Mouse (Mus musculus) liver, adult (tissue): ENCODE measurements around the gene Rps6ka2.

ENCODE experiments used
- GATA4 ChIP-seq: IDR thresholded peaks from 2 replicates; pipeline ENCODE4 v1.6.1; 2014; ENCODE audit warnings: mild to moderate bottlenecking, low read length; ENCODE audit not compliant: insufficient replicate concordance

The Rps6ka2 gene

DNA sequence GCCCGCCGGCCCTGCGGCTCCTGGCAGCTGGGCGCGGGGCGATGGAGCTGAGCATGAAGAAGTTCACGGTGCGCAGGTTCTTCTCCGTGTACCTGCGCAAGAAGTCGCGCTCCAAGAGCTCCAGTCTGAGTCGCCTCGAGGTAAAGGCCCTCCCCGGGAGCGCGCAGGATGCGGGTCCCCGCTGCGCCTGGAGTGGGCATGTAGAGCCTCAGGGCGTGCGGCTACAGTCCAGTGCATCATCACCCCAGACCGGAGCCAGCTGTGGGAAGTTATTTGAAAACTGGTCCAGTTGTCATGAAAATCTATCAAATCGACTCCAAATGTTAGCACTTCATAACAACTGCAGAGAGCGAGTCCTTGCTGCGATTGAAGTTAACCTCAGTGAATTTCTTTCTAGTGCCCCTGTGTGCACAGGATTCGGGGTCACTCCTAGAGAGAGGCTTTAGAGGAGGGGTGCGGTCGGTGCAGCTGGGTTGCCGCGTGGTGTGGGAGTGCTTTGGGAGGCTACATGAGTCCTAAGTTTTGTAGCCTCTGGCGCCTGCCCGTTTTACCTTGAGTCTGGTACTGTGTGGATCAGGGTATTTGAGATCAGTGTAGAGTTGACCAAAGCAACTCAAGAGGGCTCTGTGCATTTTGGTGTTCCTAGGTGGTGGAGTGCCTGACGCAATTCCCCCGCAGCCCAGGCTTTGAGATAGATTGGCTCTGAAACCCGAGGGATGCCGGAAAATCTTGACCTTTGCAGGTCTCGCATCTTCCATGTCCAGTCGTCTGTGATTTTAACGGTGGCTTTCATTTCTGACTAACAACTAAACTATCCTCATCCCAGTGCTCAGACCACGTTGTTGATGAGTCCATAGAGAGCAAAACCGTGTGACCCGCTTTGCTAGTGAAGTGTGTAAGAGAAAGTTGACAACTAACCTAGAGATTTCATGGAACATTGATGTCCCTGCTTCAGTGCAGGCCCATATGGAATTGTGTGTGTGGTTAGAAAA is 685 bp downstream of the Rps6ka2 start:
- TF ChIP-seq GATA4 = no peak

DNA sequence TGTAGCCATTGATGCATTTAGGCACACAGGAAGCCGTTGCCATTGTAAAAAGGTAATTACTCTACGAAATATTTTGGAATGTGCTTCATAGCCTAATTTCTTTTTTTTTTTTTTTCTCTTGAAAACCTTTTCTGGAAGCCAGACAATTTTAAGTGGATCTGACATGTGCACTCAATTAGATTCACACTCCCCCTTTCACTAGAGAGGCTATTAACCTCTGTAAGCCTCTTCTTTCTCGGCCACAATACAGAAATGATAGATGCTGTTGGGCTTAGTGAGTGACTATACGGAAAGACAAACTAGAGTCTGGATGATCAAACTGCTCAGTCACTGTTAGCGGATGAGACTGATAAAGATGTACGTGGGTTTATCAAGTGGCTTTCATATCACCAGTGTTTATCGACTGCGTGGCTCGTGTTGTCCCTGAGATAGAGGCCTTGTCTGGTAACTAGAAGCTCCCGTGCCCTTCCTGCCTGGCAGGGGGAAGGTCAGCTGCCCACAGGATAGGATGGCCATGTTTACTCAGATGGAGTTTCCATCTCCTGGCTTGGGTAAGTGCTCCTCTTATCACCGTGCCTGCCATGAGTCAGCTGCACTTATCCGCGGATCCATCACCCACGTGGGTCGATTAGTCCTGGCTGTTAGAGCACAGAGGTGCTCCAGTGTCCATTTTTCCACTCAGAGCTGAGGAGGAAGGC is 3.6 kb downstream of the Rps6ka2 start:
- TF ChIP-seq GATA4 = no peak

DNA sequence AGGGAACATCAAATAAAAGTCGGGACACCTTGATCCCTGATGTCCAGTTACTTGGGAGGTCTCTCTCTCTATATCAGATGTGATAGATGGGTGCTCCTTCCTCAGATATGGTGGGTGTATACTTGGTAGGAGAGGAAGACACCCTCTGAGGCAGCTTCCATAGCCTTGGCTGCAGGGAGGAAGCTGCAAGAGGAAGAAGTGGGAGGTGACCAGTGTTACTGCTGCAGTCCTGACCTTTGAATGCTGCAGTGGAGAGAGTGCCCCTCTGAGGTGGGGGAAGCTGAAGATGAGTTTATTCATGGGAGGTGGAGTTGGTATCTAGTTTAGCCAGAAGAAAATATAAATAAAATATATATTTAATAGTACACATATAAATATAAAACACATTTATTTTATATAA is 5.4 kb downstream of the Rps6ka2 start:
- TF ChIP-seq GATA4 = no peak

DNA sequence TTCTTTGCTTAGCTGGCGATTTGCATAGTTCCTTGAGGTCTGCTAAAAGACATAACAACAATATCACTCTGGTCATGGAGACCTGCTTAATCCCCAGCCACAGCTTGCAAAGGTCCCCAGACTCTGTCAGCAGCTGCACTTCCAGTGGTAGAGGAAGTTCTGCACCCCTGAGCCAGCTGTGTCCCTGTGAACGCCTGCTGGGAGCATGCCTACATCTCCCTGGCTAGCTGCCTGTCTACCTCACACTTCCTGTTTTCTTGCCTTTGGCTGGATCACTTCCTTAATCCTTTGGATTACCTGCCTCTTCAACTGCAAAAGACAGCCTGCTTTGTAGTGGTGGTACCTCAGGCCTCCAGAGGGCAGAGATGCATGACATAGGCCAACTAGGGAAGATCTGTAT is 6.5 kb downstream of the Rps6ka2 start:
- TF ChIP-seq GATA4 = no peak

DNA sequence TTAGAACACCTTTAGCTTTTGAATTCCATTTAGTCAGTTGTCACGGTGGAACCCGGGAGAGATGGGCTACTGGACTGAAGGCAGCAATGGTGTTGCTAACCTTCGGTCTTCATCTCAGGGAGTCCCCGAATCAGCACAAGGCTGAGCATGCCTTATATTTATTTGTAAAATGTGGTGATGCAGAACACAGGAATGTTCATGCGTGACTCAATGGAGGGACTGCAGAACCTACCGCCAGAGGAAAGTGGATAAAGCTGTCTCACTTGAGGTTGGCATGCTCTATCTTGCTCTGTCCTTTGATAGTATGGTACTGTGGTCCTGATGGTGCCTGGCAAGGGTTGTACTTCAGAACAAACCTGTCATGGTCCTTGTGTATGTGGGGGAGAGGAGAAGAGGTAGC is 8.3 kb downstream of the Rps6ka2 start:
- TF ChIP-seq GATA4 = no peak

DNA sequence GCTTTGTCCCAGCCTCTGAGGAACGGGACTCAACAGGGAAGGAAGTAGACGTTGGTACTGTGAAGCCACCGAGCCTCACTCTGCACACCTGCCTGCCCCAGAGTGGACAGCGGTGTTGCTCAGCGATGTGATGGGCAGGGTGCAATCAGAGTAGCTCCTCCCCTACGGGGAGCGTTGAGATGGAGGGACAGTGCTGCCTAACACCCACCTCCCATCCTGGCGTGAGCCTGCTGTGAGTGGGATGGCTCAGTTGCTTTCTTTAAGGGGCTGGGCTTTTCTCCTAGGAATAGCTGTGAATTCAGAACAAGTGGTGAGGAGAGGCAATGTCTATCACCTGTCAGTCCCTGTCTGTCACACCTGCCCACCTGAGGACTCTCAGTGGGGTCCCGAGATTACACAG is 12.3 kb downstream of the Rps6ka2 start:
- TF ChIP-seq GATA4 = no peak

DNA sequence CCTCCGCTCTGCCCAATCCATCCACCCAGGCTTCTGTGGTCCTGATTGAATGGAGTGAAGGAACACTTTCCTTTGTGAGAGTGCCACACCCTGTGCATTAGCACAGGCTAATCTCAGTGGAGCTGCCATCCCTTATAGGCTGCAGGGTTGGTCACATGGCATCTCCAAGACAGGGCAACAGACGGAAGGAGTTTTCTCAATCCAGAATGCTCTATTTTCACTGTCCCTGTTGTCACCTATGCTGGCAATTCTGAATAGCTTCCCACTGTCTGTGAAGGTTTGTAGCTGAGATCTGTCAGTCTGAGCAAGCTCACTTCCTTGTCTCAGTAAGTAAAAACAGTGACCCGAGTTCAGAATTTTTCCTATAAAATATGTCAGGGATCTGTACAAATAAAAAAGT is 19.5 kb downstream of the Rps6ka2 start:
- TF ChIP-seq GATA4 = no peak

DNA sequence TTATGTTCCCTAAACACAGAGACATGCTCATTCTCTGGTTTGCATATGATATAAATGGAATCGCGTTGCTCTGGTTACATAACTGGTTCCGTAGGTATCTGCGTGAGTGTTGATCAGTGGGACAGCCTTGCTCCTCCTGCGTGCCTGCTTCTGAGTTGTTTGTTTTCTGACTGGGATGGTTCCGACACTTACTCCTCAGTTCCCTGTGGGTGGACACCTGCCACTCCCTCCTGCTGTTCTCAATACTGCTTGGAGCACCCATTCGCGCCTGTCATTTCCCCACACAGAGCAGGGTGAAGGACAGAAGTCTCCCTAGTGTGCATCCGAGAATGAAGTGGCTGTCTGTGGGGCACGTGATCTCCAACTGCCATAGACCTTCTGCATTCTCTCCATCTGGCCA is 20.1 kb downstream of the Rps6ka2 start:
- no peak for TF ChIP-seq GATA4

DNA sequence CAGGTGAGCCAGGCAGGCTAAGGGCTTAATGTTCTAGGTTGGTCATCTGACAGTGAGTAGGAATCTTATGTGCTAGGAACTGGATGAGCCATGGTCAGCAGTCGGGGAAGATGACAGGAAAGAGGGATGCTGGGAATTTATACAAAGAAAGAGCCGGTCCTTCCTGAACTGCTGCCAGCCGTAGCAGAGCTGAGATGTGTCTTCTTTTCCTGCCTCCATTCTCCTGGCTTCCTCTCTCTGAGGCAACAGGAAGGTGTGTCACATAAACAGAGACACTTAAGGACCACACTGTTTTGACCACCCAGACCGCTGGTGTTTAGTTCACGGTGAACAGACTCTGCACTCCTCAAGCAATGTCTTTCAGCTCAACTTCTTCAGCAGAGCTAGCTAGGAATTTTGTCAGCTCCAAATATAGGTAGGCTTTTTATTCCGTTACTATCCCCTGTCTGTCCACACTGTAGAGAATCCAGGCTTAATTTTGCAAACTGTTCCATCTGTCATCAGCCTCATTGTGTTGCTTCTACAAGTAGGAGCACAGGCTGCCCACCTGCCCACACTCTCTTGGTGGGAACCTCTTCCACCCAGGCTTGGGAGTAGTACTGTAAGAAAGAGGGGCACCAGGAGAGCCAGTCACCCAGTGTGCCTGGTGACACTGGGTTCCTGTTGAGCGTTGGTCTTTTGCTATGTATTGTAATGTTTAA is 24.4 kb downstream of the Rps6ka2 start:
- TF ChIP-seq GATA4 = no peak

DNA sequence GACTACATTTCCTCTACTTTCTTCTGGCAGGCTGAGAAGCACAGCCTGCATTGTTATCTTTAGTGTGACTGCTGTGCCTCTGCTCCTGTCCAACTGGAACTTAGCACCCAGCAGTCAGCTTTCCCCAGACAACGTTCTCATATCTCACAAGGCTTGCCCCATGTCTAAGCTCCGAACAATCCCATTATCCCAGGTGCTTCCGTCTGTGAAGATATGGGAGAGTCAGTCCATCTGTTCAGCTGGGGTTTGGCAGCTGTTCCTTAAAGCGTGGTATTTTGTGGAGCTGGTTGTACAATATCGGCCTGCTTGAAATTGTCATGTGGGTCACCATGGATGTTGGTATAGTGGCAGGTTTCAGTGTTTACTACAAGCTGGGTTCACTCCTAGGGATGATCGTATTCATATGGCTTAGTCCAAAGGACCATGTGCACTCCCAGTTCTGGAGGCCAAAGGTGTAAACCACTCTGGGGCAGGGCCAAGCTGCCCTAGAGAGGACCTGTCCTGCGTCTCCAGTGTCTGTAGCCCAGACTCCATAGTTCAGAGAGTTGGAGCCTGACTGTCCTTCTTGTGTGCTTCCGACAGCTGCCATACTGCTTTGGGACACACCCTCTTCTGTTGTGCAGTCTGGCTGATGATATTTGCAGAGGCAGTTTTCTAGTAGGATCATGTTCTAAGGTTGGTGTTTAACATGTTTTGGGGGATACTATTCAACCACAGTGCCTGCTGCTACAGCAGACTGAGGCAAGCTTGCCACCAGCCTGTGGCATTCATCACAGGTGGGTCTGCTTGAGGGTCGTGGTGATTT is 27.4 kb downstream of the Rps6ka2 start:
- no peak for TF ChIP-seq GATA4

DNA sequence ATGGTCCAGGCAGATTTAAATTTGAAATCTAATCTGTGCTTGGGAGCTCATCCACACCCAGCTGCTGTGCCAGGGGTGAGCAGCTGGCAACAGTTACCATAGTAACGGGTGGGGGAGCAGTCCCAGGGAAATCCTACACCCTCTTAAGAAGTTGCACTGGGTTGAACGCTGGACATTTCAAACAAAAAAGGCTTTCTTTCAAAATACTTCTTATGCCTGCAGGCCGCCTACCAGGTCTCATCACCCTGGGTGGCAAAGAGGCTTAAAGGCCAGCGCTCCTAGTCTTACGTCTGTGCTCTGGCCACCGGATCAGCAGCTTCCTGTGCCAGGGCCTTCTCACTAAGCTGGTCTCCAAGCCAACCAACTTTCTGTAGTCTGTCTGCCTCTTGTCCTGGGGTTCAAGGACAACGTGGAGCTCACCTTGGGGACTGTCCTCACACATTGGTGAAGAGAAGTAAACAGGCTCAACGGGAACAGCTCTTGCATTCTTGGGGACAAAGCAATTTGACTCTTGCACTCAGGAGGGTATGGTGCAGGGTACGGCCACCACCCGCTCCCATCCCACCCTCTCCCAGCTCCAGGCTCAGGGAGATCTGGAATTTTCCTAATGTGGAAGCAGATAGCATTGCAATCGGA is 35.0 kb downstream of the Rps6ka2 start:
- no peak for TF ChIP-seq GATA4

DNA sequence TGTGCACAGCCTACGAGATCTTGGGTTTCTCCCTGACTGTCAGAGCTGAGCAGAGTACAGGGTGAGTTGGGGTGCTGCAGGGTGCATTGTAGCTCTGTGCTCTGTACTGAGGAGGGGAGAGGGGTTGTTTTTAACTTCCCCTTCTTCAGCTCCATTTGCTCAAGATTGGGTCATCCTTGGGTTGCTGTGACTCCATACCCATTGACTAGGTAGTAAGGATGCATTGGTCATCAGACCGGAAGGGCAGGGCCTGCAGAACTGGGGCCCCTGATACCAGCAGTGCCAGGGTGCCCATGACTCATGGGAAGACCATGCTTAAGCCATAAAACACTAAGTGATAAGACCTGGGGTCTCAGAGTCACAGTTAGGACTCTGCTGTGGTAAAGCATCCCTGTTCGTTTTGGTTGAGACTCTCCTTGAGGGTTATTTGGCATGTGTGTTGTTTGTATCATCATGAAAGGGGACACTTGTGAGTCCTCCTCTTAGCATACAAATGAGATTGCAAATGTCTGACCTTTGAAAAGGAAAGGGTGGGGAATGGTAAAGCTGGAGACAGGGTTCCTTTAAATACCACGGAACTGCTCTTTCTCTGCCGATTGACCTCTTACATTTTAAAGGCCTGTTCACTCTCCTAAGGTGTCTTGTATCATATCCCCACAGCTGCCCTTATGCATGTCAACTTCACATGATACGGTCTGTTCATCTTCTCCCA is 36.7 kb downstream of the Rps6ka2 start:
- no peak for TF ChIP-seq GATA4

DNA sequence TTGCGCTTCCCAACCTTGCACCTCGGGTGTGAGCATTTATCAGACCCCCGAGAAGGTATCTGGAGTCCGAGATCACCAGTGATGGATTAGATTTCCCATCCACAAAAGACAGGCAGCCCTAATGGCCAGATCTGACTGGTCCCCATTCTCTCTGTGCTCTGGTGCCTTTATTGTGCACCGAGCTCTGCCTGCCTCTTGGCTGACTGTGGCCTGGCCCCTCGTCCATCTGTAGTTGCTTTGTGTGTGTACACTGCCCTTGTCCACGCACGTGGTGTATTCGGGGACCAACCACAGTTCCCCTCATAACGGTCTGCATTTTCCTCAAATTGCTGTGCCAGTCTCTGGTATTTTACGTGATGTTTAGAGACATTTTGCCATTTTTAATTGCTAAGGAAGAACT is 40.7 kb downstream of the Rps6ka2 start:
- no peak for TF ChIP-seq GATA4

DNA sequence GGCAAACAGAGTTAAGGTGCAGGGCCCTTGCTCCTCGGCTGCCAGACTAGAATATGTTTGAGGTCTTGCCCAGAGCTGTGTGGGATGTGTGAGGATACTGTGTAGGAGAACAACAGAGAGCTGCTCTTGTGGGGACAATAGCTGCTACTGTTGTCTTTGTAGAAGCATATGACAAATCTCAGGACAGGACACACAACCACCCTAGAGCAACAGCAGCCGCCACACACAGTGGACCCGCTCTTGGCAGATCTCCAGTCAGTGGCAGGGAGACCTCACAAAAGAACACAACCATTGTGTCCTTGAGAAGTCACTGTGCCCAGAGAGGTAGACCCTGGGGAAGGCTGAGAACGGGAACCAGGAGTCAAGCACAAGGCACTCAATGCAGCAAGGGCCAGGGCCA is 42.0 kb downstream of the Rps6ka2 start:
- no peak for TF ChIP-seq GATA4
